Mouse (Mus musculus): ENCODE measurements around the gene Mycbpap. TPM values are rescaled to one million over a fixed set of nuclear protein-coding genes. Genes with fewer than 3 reads are reported as not detected.

The Mycbpap gene
- total RNA-seq, 2 experiments from 2014 or later: 2.2 to 4.6 TPM

- H3K27ac ChIP-seq: peak overlapping the region; percentile 98
- peak overlapping the region; percentile 74 for H3K4me3 ChIP-seq
- TF ChIP-seq CTCF (conservative IDR thresholded peaks at IDR 0.05): no peak
- DNase-seq (ENCODE audit: low spot score in 2 of 2): peak in 1 of 2 experiments; percentile 29
Measured at GRCm38 (mm10) chr11:94548041-94548784, 26.7 kb upstream of the Mycbpap start.

GRCm38 (mm10) chr11:94547271-94547670, 25.7 kb upstream of the Mycbpap start:
- no peak for TF ChIP-seq CTCF (conservative IDR thresholded peaks at IDR 0.05)
- Histone ChIP-seq H3K27ac (no peak overlapping the region), H3K4me3 (no peak overlapping the region)
- no peak for DNase-seq (ENCODE audit: low spot score in 2 of 2)

- DNase-seq (ENCODE audit: low spot score in 2 of 2): no peak
- no peak for TF ChIP-seq CTCF (conservative IDR thresholded peaks at IDR 0.05)
- Histone ChIP-seq H3K4me3 (no peak overlapping the region), H3K27ac (no peak overlapping the region)
Measured at GRCm38 (mm10) chr11:94546381-94546780, 24.8 kb upstream of the Mycbpap start.

DNA sequence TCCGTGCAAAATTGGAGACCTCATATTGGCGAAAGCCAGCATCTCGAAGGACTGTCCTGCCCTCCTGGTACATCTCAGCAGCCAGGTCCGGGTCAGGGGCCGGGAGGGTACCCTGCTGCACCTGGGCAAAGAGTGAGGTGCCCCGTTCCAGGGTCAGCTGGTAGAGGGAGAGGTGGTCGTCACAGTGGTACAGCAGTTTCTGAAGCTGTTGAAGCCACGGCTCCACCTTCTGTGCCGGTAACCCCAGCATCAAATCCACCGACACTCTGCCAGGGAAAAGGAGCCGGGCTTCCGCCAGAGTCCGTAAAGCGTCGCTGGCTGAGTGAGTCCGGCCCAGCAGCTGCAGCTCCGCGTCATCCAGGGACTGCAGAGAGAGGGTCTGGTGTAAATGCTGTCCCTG, 22.9 kb upstream of the Mycbpap start:
- no peak for DNase-seq (ENCODE audit: low spot score in 2 of 2)
- H3K4me3 ChIP-seq: peak overlapping the region; percentile 50

DNA sequence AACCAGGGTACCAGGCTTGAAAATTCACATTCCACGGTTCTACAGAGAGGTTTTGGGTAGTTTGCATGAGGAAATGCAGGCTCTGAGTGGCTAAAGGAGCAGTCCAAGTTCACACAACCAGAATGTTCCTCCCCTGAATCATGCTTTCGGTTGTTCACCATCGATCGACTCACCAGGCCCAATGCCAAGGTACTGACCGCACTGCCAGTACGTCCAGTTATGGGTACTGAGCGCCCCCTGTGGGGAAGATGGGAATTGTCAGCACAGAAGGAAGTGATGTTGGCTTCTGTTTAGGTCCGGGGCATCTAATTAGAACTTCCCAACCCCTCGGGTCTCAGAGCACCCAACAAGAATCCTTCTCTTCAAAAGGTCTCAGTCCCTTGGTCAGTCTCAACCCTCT, 22.4 kb upstream of the Mycbpap start:
- peak; percentile 87 to 94 for DNase-seq (ENCODE audit: low spot score in 2 of 2)
- peak; percentile 92 for TF ChIP-seq CTCF (conservative IDR thresholded peaks at IDR 0.05)
- Histone ChIP-seq H3K27ac (peak overlapping the region; percentile 21), H3K4me3 (peak overlapping the region; percentile 50)

More for the DNA sequence above, 22.9 kb upstream of the Mycbpap start:
- H3K27ac ChIP-seq: peak overlapping the region; percentile 72
- no peak for TF ChIP-seq CTCF (conservative IDR thresholded peaks at IDR 0.05)

- no peak for TF ChIP-seq CTCF (conservative IDR thresholded peaks at IDR 0.05)
- Histone ChIP-seq H3K4me3 (no peak overlapping the region), H3K27ac (no peak overlapping the region)
- no peak for DNase-seq (ENCODE audit: low spot score in 2 of 2)
Measured at GRCm38 (mm10) chr11:94543344-94543743, 21.8 kb upstream of the Mycbpap start.

- TF ChIP-seq CTCF (conservative IDR thresholded peaks at IDR 0.05): no peak
- Histone ChIP-seq H3K27ac (no peak overlapping the region), H3K4me3 (no peak overlapping the region)
- no peak for DNase-seq (ENCODE audit: low spot score in 2 of 2)
Measured at GRCm38 (mm10) chr11:94542400-94542799, 20.9 kb upstream of the Mycbpap start.

DNA sequence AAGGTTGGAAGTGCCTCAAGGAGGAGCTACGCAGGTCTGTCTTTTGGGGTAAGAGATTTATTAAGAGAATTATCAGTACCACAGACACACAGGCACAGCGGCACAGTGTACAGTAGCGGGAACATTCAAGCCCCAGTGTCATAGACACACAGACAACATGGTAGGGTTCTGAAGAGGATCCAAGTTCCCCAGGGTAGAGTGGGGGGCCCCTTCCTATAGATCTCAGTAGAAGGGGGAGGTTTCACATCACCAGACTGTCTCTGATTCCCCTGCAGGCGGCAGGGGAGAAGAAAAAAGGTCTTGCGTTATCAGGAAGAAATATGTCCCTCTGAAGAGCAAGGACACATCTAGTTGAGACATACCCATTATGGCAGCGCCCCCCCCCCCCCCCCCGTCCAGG, 18.2 kb upstream of the Mycbpap start:
- H3K27ac ChIP-seq: no peak overlapping the region
- DNase-seq (ENCODE audit: low spot score in 2 of 2): no peak
- no peak for TF ChIP-seq CTCF (conservative IDR thresholded peaks at IDR 0.05)

GRCm38 (mm10) chr11:94538733-94539292, 17.3 kb upstream of the Mycbpap start:
- DNase-seq (ENCODE audit: low spot score in 2 of 2): no peak
- H3K4me3 ChIP-seq: no peak overlapping the region
- TF ChIP-seq CTCF (conservative IDR thresholded peaks at IDR 0.05): no peak
- H3K27ac ChIP-seq: no peak overlapping the region

More for the DNA sequence above, 18.2 kb upstream of the Mycbpap start:
- H3K4me3 ChIP-seq: no peak overlapping the region

DNA sequence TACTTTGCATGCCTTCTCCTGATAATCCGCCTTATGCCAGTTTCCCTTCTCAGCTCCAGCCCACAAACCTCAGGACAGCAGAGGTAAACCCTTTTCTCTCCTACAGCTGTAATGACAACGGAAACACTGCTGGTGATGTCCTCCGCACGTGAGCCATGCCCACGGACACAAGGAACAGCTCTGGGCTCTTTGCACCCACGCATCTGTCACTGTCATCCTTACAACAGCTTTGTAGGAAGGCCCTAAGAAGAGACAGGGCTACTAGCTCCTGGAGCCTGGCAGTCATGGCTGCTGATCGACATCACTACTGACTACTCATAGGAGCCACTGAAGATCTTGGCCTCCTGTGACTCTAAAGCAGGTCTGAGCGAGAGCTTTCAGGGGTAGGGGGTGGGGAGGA, 11.6 kb upstream of the Mycbpap start:
- H3K4me3 ChIP-seq: no peak overlapping the region
- no peak for DNase-seq (ENCODE audit: low spot score in 2 of 2)
- TF ChIP-seq CTCF (conservative IDR thresholded peaks at IDR 0.05): no peak
- no peak overlapping the region for H3K27ac ChIP-seq

- Histone ChIP-seq H3K27ac (no peak overlapping the region), H3K4me3 (no peak overlapping the region)
- TF ChIP-seq CTCF (conservative IDR thresholded peaks at IDR 0.05): no peak
- DNase-seq (ENCODE audit: low spot score in 2 of 2): no peak
Measured at GRCm38 (mm10) chr11:94528879-94529278, 7.3 kb upstream of the Mycbpap start.

GRCm38 (mm10) chr11:94526171-94526879, 4.8 kb upstream of the Mycbpap start:
- DNase-seq (ENCODE audit: low spot score in 2 of 2): no peak
- Histone ChIP-seq H3K4me3 (no peak overlapping the region), H3K27ac (no peak overlapping the region)
- no peak for TF ChIP-seq CTCF (conservative IDR thresholded peaks at IDR 0.05)

- no peak for TF ChIP-seq CTCF (conservative IDR thresholded peaks at IDR 0.05)
- DNase-seq (ENCODE audit: low spot score in 2 of 2): no peak
- H3K4me3 ChIP-seq: no peak overlapping the region
Measured at GRCm38 (mm10) chr11:94513452-94513851, 8.1 kb downstream of the Mycbpap start.

More at GRCm38 (mm10) chr11:94513452-94513851, 8.1 kb downstream of the Mycbpap start:
- H3K27ac ChIP-seq: no peak overlapping the region

Data from layer of hippocampus, adult 2 months (tissue).